Mouse (Mus musculus): ENCODE results near the gene Atad1.
"Not testable (repeated sequence)": the region's sequence is repeated elsewhere in the genome, so short reads cannot be mapped to it uniquely, and the experiment has no call there.

The Atad1 gene

GRCm38 (mm10) chr19:32740641-32741345 lies 1.2 kb upstream of the Atad1 start:
- DNase-seq, result no peak

GRCm38 (mm10) chr19:32737844-32738243 lies 1.7 kb downstream of the Atad1 start:
- no peak for DNase-seq

- no peak for DNase-seq
These were observed 6.7 kb downstream of the Atad1 start for GRCm38 (mm10) chr19:32732922-32733321.

- DNase-seq, result no peak
These were observed 9.8 kb downstream of the Atad1 start for GRCm38 (mm10) chr19:32729785-32730184.

- DNase-seq, result peak; percentile 57
These were observed 12.9 kb downstream of the Atad1 start for GRCm38 (mm10) chr19:32726451-32727325.

GRCm38 (mm10) chr19:32723817-32724216 lies 15.8 kb downstream of the Atad1 start:
- DNase-seq, result peak; percentile 42

GRCm38 (mm10) chr19:32720319-32720718 lies 19.3 kb downstream of the Atad1 start:
- DNase-seq, result no peak

GRCm38 (mm10) chr19:32717590-32717989 lies 22.0 kb downstream of the Atad1 start:
- no peak for DNase-seq

- DNase-seq, result no peak
These were observed 23.9 kb downstream of the Atad1 start for GRCm38 (mm10) chr19:32715681-32716080.

- DNase-seq, result peak; percentile 83
These were observed 24.4 kb downstream of the Atad1 start for GRCm38 (mm10) chr19:32715201-32715600.

- no peak for DNase-seq
These were observed 26.1 kb downstream of the Atad1 start for GRCm38 (mm10) chr19:32713471-32713870.

GRCm38 (mm10) chr19:32712588-32713042 lies 27.0 kb downstream of the Atad1 start:
- peak; percentile 87 for DNase-seq

- DNase-seq, result peak; percentile 94
These were observed 27.6 kb downstream of the Atad1 start for GRCm38 (mm10) chr19:32711761-32712541.

GRCm38 (mm10) chr19:32710288-32710687 lies 29.3 kb downstream of the Atad1 start:
- DNase-seq, result peak; percentile 34

GRCm38 (mm10) chr19:32708996-32709395 lies 30.6 kb downstream of the Atad1 start:
- DNase-seq, result no peak

GRCm38 (mm10) chr19:32702191-32702590 lies 37.4 kb downstream of the Atad1 start:
- DNase-seq, result no peak

- no peak for DNase-seq
These were observed 42.9 kb downstream of the Atad1 start for GRCm38 (mm10) chr19:32696674-32697073.

GRCm38 (mm10) chr19:32689724-32690123 lies 49.9 kb downstream of the Atad1 start:
- peak; percentile 41 for DNase-seq

- not testable (repeated sequence) for DNase-seq
These were observed 51.4 kb downstream of the Atad1 start for GRCm38 (mm10) chr19:32688227-32688626.

GRCm38 (mm10) chr19:32687721-32688120 lies 51.9 kb downstream of the Atad1 start:
- DNase-seq, result no peak

- no peak for DNase-seq
These were observed 56.5 kb downstream of the Atad1 start for GRCm38 (mm10) chr19:32683081-32683480.

GRCm38 (mm10) chr19:32680894-32681293 lies 58.7 kb downstream of the Atad1 start:
- DNase-seq, result no peak

GRCm38 (mm10) chr19:32675766-32676165 lies 63.8 kb downstream of the Atad1 start:
- DNase-seq, result no peak

Measured in embryo, embryonic 11 days (tissue).